Mouse (Mus musculus) liver, postnatal 0 days (tissue): Measurements from ENCODE around the gene 3110070M22Rik. TPM values are rescaled to one million over a fixed set of nuclear protein-coding genes. Genes with fewer than 3 reads are reported as not detected.

Source experiments
- ATAC-seq: fragments of 200-750 bp; cut with Nextera tagmentation; 2 replicates; pipeline ENCODE4 v1.8.0; 2017; ENCODE audit warnings: mild to moderate bottlenecking, moderate library complexity
- DNase-seq: peaks from one replicate; pipeline ENCODE4 v3.0.0-alpha.2; 2016
- H3K27ac ChIP-seq: fragments of 300-500 bp; sonication (generic); 2 replicates; pipeline ENCODE4 v1.5.1; 2014; ENCODE audit warnings: antibody characterized with exemption, moderate library complexity, mild to moderate bottlenecking, low read depth
- H3K27me3 ChIP-seq: fragments of 300-500 bp; sonication (generic); 2 replicates; pipeline ENCODE4 v1.6.1; 2014; ENCODE audit warnings: low read length, control low read depth, mixed read lengths; ENCODE audit not compliant: insufficient read depth
- H3K36me3 ChIP-seq: fragments of 300-500 bp; sonication (generic); replicated peaks from 2 replicates; pipeline ENCODE4 v1.6.1; 2014; ENCODE audit warnings: mild to moderate bottlenecking, control low read depth, low read length, moderate library complexity, mixed read lengths; ENCODE audit not compliant: insufficient read depth
- H3K4me1 ChIP-seq: fragments of 300-500 bp; sonication (generic); 2 replicates; pipeline ENCODE4 v1.6.1; 2014; ENCODE audit warnings: antibody characterized with exemption, mild to moderate bottlenecking, control low read depth; ENCODE audit not compliant: insufficient read depth
- H3K4me2 ChIP-seq: fragments of 300-500 bp; sonication (generic); 2 replicates; pipeline ENCODE4 v1.6.1; 2014; ENCODE audit warnings: low read depth, mild to moderate bottlenecking, low read length, moderate library complexity, mixed read lengths
- H3K4me3 ChIP-seq: fragments of 300-500 bp; sonication (generic); 2 replicates; pipeline ENCODE4 v1.5.1; 2014; ENCODE audit warnings: low read depth, low read length
- H3K9ac ChIP-seq: fragments of 300-500 bp; sonication (generic); replicated peaks from 2 replicates; pipeline ENCODE4 v1.6.1; 2014; ENCODE audit warnings: mild to moderate bottlenecking, moderate library complexity
- H3K9me3 ChIP-seq: fragments of 300-500 bp; sonication (generic); 2 replicates; pipeline ENCODE4 v1.6.1; 2016; ENCODE audit warnings: mild to moderate bottlenecking, control low read depth, low read length, mixed read lengths
- CTCF ChIP-seq: sonication (generic); IDR thresholded peaks from 2 replicates; pipeline ENCODE4 v1.5.1; 2016; ENCODE audit warnings: antibody characterized with exemption, low read depth
- EP300 ChIP-seq: IDR thresholded peaks from 2 replicates; pipeline ENCODE4 v1.6.1; 2016; ENCODE audit warnings: antibody characterized with exemption, low read depth, mild to moderate bottlenecking
- WGBS: fragments of 180-500 bp; shearing (Covaris S2); extraction: QIAGEN DNeasy Blood & Tissue Kit; methylation state at CpG from one replicate; pipeline ENCODE4 v1.1.7; 2014; ENCODE audit not compliant: insufficient replicate concordance; 5-methylcytosine and 5-hydroxymethylcytosine counted together
- polyA plus RNA-seq: library from polyadenylated mRNA; unstranded; fragments of >200 nt; fragmentation: Nextera tagmentation; extraction: Ambion mirVana; gene quantifications from 2 replicates; pipeline ENCODE4 v1.2.1, GENCODE M21; 2015

The 3110070M22Rik gene
- polyA plus RNA-seq, 1 experiment from 2014 or later: 0.41 TPM

DNA sequence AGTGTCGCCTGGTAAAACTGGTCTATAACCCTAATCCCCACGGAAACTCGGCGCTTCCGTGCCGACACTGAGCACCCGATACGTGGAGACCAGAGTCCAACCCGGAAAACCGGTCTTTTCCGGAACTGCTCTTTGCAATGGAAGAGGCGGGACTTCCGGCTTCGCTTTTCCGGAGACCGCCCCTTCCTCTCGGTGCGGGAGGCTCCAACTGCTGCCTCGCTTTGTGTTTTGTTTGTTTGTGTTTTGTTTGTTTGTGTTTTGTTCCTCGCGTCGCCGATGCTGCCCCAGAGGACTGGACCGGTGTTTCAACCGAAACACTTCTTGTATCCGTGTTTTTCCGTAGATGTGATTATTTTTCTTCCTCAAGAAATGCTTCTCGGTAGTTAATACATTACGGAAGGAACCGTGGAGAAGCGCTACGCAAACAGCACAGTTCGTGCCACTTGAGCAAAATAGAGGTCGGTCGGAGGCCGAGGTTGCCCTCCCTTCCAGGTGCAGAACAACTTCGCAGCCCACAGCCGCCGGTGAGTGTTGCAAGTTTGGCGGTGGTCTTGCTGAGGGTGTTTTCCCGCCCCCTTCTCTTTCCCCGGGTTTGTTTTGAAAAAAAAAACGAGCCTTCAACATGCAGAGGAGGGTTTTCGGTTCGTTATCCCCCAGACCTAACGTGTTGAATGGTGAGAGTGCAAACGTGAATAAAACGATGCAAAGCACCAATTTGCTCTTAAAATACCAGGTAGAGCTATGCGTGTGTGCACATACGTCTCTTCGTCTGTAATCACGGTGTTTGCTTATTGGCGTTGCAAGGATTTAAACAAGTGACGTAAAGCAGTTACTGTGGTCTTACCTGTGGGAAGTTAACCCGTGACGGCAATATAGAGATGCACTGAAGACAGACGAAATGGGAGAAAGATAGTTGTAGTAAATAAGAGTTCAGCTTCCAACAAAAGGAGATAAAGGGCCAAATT, 25.3 kb downstream of the 3110070M22Rik start, which contains the start of gene 4833420G17Rik:
Gene 4833420G17Rik (plus strand): TSS at position 173 of the 965 bp plus-strand sequence.
- peak; percentile 99 for ATAC-seq
- TF ChIP-seq EP300 (peak; percentile 81), CTCF (no peak)
- Histone ChIP-seq H3K4me2 (peak within 1 kb of the TSS; percentile 79), H3K27ac (peak within 1 kb of the TSS; percentile 83), H3K4me3 (peak within 1 kb of the TSS; percentile 69), H3K27me3 (no peaks in the 10 kb centered on the region), H3K36me3 (peaks cover 28% of the 10 kb centered on the region), H3K9ac (peak within 1 kb of the TSS; percentile 61), H3K9me3 (no peaks in the 10 kb centered on the region), H3K4me1 (peaks cover 9% of the 10 kb centered on the region)
- DNase-seq: peak; percentile 93
- WGBS: under 1% methylated on average over 57 of the region's 57 CpGs

DNA sequence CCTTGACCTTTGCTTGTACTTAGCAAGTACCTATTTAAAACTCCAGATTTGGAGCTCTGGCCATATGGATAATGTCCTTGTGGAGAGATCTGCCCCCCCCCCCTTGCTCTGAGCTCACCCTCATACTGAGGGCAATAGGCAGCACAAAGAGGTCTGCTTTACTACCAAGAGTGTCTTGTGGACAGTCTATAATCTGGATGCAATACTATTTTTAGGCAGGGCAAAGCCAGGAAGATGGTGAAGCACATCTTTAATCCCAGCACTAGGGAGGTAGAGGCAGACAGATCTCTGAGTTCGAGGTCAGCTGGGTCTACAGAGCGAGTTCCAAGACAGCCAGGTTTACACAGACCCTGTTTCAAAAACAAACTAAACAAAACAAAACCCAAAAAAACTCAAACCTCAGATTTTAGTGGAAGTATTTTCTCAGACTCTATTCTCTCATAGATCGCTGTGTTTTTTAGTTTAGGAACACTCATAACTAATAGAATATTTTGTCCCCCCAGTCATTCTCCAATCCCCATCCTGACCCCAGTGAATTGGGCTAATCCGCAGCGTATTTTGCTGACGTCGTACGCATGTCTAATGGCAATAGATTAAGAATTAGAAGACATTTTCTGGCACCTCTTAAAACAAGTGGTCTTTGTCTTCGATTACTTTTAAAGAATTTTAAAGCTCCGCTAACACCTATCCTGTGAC, 26.1 kb downstream of the 3110070M22Rik start:
- Histone ChIP-seq H3K4me3 (peak overlapping the region; percentile 69), H3K36me3 (peaks cover 24% of the 10 kb centered on the region), H3K27me3 (no peaks in the 10 kb centered on the region), H3K4me1 (peaks cover 9% of the 10 kb centered on the region), H3K9me3 (no peaks in the 10 kb centered on the region), H3K4me2 (peak overlapping the region; percentile 79), H3K27ac (peak overlapping the region; percentile 83), H3K9ac (peak overlapping the region; percentile 61)
- WGBS: 4% methylated on average over 10 of the region's 10 CpGs
- DNase-seq (no peak), ATAC-seq (peak; percentile 74)
- TF ChIP-seq CTCF: no peak
- no peak for TF ChIP-seq EP300

DNA sequence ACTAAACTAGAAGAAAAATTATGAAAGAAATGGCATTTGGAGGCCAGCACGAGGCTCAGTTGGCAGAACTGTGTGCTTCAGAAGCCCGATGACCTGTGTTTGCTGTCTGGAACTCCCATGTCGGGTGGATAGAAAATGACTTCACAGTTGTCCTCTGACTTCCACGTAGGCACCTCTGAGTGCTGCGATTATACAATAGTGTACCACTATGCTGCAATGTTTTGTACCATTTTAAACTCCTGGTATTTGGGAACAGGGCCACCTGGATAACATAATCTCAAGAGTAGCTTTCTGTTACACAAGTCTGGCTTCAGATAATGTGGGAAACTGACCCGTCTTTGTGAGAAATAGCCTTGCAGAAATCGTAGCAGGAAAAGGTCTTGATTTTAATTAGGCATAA, 31.8 kb downstream of the 3110070M22Rik start:
- no peak for DNase-seq
- Histone ChIP-seq H3K4me1 (no peaks in the 10 kb centered on the region), H3K27me3 (no peaks in the 10 kb centered on the region), H3K9ac (no peak overlapping the region), H3K9me3 (no peaks in the 10 kb centered on the region), H3K27ac (no peak overlapping the region), H3K4me2 (no peak overlapping the region), H3K36me3 (peaks cover 28% of the 10 kb centered on the region), H3K4me3 (no peak overlapping the region)
- TF ChIP-seq CTCF (no peak), EP300 (peak; percentile 71; the same call in 1 of the 2 replicates)
- WGBS: 81% methylated on average over 7 of the region's 7 CpGs
- peak; percentile 77 for ATAC-seq

DNA sequence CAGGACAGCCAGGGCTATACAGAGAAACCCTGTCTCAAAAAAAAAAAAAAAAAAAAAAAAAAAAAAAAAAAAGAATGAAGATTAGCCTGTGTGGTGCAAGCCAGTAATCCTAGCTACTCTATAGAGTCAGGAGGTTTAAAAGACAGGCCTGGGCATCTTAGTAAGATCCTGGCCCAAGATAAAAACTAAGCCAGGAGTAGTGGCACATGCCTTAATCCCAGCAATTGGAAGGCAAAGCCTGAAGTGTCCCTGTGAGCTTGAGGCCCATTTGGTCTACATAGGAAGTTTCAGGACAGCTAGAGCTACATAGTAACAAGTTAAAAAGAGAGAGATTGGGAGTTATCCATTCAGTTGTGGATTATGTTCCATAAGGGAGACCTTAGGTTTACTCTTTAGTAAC, 33.1 kb downstream of the 3110070M22Rik start:
- Histone ChIP-seq H3K9me3 (0 out of 2 replicates have a peak, but pooled peaks cover 3% of the 10 kb centered on the region), H3K27ac (no peak overlapping the region)
- no peak for ATAC-seq

DNA sequence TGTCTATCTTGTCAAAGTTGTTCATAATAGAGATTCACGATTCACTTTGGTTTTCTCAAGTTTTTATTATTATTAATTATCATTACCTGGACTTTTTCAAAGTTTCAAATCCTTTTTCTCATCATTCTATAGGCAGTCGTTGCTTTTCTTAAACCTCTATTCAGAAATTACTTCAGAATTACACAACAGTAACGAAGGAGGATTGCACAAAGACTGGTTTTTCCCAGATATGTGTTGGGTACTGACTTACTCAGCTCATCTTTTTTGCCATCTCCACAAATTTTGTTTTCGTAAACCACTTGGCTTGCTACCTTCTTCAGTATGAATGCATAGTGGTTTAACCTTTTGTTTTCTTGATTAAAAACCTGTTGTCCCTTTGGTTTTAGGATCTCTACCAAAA, 34.6 kb downstream of the 3110070M22Rik start:
- TF ChIP-seq EP300 (no peak), CTCF (no peak)
- peaks cover 40% of the 10 kb centered on the region for H3K36me3 ChIP-seq
- H3K4me2 ChIP-seq: no peak overlapping the region
- no peaks in the 10 kb centered on the region for H3K4me1 ChIP-seq
- H3K9me3 ChIP-seq: 0 out of 2 replicates have a peak, but pooled peaks cover 3% of the 10 kb centered on the region
- DNase-seq (no peak), ATAC-seq (no peak)
- WGBS: 73% methylated on average over 4 of the region's 4 CpGs
- no peak overlapping the region for H3K4me3 ChIP-seq
- H3K27ac ChIP-seq: no peak overlapping the region
- no peak overlapping the region for H3K9ac ChIP-seq
- no peaks in the 10 kb centered on the region for H3K27me3 ChIP-seq

More for the DNA sequence above, 33.1 kb downstream of the 3110070M22Rik start:
- H3K27me3 ChIP-seq: no peaks in the 10 kb centered on the region
- no peaks in the 10 kb centered on the region for H3K4me1 ChIP-seq
- TF ChIP-seq CTCF (no peak), EP300 (no peak)
- H3K4me3 ChIP-seq: no peak overlapping the region
- H3K36me3 ChIP-seq: peaks cover 41% of the 10 kb centered on the region
- no peak overlapping the region for H3K4me2 ChIP-seq
- no peak for DNase-seq
- no peak overlapping the region for H3K9ac ChIP-seq

DNA sequence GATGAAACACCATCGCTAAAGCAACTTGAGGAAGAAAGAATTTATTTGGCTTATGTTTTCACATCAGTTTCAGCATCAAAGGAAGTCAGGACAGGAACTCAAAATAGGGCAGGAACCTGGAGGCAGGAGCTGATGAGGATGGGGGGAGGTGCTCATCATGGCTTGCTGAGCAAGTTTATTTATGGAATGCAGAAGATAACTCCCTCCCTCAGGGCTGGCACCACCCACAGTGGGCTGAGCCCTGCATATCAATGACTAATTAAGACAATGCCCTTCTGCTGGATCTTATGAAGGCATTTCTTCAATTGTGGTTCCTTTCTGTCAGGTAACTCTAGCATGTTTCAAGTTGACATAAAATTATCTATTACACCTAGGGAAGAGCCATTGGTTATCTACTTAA, 45.9 kb downstream of the 3110070M22Rik start:
- no peak overlapping the region for H3K27ac ChIP-seq
- no peak for DNase-seq
- ATAC-seq: no peak
- H3K27me3 ChIP-seq: no peaks in the 10 kb centered on the region
- no peaks in the 10 kb centered on the region for H3K9me3 ChIP-seq
- H3K4me2 ChIP-seq: no peak overlapping the region
- WGBS: 85% methylated on average over 1 of the region's 1 CpGs
- TF ChIP-seq EP300 (no peak), CTCF (no peak)
- no peaks in the 10 kb centered on the region for H3K4me1 ChIP-seq
- H3K9ac ChIP-seq: no peak overlapping the region
- peaks cover 47% of the 10 kb centered on the region for H3K36me3 ChIP-seq
- no peak overlapping the region for H3K4me3 ChIP-seq

Other genes starting within 250 kb of the 3110070M22Rik start
- 34.1 and 39.7 TPM in 2 replicates for gene Paip1, start 59.8 kb downstream of the 3110070M22Rik start, polyA plus RNA-seq
- 18.4 and 18.6 TPM in 2 replicates for gene 4833420G17Rik, start 25.6 kb downstream of the 3110070M22Rik start, polyA plus RNA-seq
- 0.72 and 0.91 TPM in 2 replicates for gene Tmem267, start 344 bp downstream of the 3110070M22Rik start, polyA plus RNA-seq
- gene Ccl28, start 135.4 kb upstream of the 3110070M22Rik start, polyA plus RNA-seq: not detected in 2 replicates
- gene Hmgcs1, start 202.0 kb upstream of the 3110070M22Rik start, polyA plus RNA-seq: 81.2 and 94.7 TPM in 2 replicates